Mouse (Mus musculus): ENCODE data around the gene Tet2. TPM values are rescaled to one million over a fixed set of nuclear protein-coding genes. Genes with fewer than 3 reads are reported as not detected.

Gene Tet2
- polyA plus RNA-seq, 1 experiment from 2014 or later: 13.5 TPM

DNA sequence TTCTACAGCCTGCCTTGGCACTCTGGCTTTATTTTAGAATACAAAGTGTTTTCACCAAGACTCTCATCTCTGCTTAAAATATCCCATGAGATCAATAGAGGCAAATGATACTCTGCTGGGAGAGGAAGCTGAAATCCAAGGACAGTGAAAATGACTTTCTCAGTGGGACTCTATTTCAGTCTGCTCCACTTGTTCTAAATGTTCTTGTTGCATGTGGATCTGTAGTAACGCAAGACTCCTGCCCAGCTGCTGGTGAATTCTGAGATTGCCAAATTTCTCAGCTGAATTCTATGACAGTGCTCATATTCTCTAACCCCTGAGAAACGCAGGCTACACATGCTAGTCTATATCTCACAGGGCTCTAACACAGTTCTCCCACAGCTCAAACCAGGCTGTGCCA, 35.1 kb downstream of the Tet2 start:
- no peak for ATAC-seq (replicated peaks; ENCODE audit: low FRiP score, low read depth)
- Histone ChIP-seq H3K9me3 (replicated peaks; ENCODE audit: low read length) (no peaks in the 10 kb centered on the region), H3K4me1 (replicated peaks; ENCODE audit: insufficient read depth, low read length) (no peaks in the 10 kb centered on the region), H3K4me2 (ENCODE audit: low read length) (no peak overlapping the region), H3K4me3 (replicated peaks; ENCODE audit: low read depth, low read length) (no peak overlapping the region), H3K27ac (no peak overlapping the region), H3K27me3 (ENCODE audit: insufficient read depth, low read length) (no peaks in the 10 kb centered on the region), H3K36me3 (ENCODE audit: insufficient read depth, low read length) (peaks cover 6% of the 10 kb centered on the region; the same call in 1 of the 2 replicates), H3K9ac (ENCODE audit: low read depth, low read length) (no peak overlapping the region)
- 92% methylated on average over 2 of the region's 2 CpGs for WGBS
- no peak for TF ChIP-seq CTCF (IDR thresholded peaks at IDR 0.05; ENCODE audit: low read depth)
- no peak for DNase-seq (ENCODE audit: low spot score)

DNA sequence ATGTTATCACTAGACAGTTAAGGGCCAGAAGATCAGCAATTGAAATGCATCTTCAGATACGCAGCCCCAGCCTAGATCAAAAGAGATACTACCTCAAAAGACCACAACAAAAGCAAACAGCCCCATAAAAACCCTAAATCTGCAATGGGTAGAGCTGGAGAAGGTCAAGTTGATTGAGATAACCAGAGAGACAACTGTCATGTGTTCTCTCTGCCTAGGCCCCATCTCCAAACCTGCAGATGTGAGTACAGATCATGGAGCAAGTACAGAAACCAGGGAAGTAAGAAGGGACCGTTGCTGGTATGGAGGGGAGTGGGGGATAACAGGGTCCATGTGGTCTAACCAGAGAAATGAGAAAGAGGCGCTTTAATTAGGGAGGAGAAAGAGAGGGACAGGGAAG, 36.1 kb downstream of the Tet2 start:
- ATAC-seq (replicated peaks; ENCODE audit: low FRiP score, low read depth) (no peak), DNase-seq (ENCODE audit: low spot score) (no peak)
- Histone ChIP-seq H3K27ac (no peak overlapping the region), H3K4me3 (replicated peaks; ENCODE audit: low read depth, low read length) (no peak overlapping the region), H3K4me2 (ENCODE audit: low read length) (no peak overlapping the region), H3K9ac (ENCODE audit: low read depth, low read length) (no peak overlapping the region), H3K4me1 (replicated peaks; ENCODE audit: insufficient read depth, low read length) (no peaks in the 10 kb centered on the region), H3K36me3 (ENCODE audit: insufficient read depth, low read length) (peaks cover 7% of the 10 kb centered on the region; the same call in 1 of the 2 replicates), H3K27me3 (ENCODE audit: insufficient read depth, low read length) (no peaks in the 10 kb centered on the region), H3K9me3 (replicated peaks; ENCODE audit: low read length) (no peaks in the 10 kb centered on the region)
- WGBS: 81% methylated on average over 3 of the region's 3 CpGs
- no peak for TF ChIP-seq CTCF (IDR thresholded peaks at IDR 0.05; ENCODE audit: low read depth)

DNA sequence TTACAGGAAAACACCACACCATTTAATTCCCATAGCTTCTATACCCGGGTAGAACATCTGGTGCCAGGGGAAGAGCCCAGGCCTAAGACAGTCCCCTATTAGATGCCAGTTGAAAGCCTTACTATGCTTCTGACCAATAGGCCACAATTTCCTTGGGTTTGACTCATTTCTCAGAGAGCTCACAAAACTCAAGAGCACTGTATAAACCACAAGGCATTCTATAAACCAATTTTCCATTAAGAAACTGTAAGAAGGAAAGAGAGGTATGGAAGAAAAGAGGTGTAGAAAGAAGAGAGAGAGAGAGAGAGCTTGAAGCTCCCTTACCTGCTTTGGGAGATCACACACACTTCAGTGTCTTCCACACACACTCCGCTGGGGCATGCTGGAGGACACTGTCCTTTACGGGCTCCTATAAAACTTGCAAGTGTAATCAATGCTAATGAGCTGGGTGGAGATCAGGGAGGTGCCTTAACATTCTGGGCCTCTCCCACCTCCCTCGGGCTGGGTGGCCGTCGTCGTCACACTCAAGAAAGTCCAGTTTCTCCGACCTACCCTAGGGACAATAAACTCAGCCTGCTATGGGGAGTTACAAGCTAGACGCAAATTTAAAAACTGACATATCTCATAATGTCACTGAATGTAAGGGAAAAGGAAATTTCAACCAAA, 38.5 kb downstream of the Tet2 start:
- Histone ChIP-seq H3K4me2 (ENCODE audit: low read length) (no peak overlapping the region), H3K4me1 (replicated peaks; ENCODE audit: insufficient read depth, low read length) (no peaks in the 10 kb centered on the region), H3K9ac (ENCODE audit: low read depth, low read length) (no peak overlapping the region), H3K36me3 (ENCODE audit: insufficient read depth, low read length) (peaks cover 3% of the 10 kb centered on the region; the same call in 1 of the 2 replicates), H3K27me3 (ENCODE audit: insufficient read depth, low read length) (no peaks in the 10 kb centered on the region), H3K27ac (no peak overlapping the region), H3K9me3 (replicated peaks; ENCODE audit: low read length) (no peaks in the 10 kb centered on the region), H3K4me3 (replicated peaks; ENCODE audit: low read depth, low read length) (no peak overlapping the region)
- ATAC-seq (replicated peaks; ENCODE audit: low FRiP score, low read depth) (no peak; the same call in 1 of the 2 replicates), DNase-seq (ENCODE audit: low spot score) (no peak)
- no peak for TF ChIP-seq CTCF (IDR thresholded peaks at IDR 0.05; ENCODE audit: low read depth)
- WGBS: 54% methylated on average over 9 of the region's 9 CpGs

DNA sequence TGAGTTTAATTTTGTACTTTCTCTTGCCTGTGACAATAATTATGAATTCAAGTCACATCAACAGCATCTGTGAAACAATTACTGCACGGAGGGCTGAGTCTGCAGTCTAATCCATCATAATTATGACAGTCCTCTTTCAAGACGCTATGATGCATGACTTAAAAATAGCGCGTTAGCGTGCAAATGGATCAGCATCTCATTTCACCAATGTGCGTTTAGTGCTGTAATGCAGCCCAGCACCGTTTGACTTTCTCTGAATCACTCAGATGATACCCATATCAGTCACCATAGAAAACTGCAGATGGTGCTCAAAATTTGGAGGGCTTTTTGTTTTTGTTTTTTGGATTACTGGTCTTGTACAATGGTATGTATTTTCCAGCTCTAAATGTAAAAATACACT, 48.0 kb downstream of the Tet2 start:
- 90% methylated on average over 7 of the region's 7 CpGs for WGBS
- no peaks in the 10 kb centered on the region for H3K4me1 ChIP-seq (replicated peaks; ENCODE audit: insufficient read depth, low read length)
- TF ChIP-seq CTCF (IDR thresholded peaks at IDR 0.05; ENCODE audit: low read depth): no peak
- H3K36me3 ChIP-seq (ENCODE audit: insufficient read depth, low read length): 0 out of 2 replicates have a peak, but pooled peaks cover 3% of the 10 kb centered on the region
- no peak overlapping the region for H3K4me3 ChIP-seq (replicated peaks; ENCODE audit: low read depth, low read length)
- H3K9ac ChIP-seq (ENCODE audit: low read depth, low read length): no peak overlapping the region
- H3K4me2 ChIP-seq (ENCODE audit: low read length): no peak overlapping the region
- no peak overlapping the region for H3K27ac ChIP-seq
- H3K9me3 ChIP-seq (replicated peaks; ENCODE audit: low read length): no peaks in the 10 kb centered on the region
- ATAC-seq (replicated peaks; ENCODE audit: low FRiP score, low read depth) (no peak), DNase-seq (ENCODE audit: low spot score) (no peak)
- H3K27me3 ChIP-seq (ENCODE audit: insufficient read depth, low read length): no peaks in the 10 kb centered on the region

DNA sequence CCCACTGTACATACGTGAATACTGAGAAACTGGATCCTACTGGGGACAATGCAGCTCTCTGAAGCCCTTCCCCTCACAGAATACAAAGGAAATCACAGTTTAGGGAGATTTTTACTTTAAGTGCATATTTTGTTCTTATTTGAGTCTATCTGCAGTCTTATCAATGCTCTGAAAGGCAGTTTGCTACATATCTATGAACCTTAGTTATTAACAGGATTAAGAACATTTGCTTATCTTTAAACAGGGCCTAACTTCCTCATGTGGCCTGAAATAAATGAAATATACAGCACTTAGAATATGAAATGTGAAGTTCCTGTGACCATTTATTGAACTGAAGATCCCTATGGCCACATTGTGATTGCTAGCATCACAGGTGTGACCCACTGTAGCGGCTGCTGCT, 53.6 kb downstream of the Tet2 start:
- Histone ChIP-seq H3K27me3 (ENCODE audit: insufficient read depth, low read length) (no peaks in the 10 kb centered on the region), H3K9me3 (replicated peaks; ENCODE audit: low read length) (no peaks in the 10 kb centered on the region), H3K36me3 (ENCODE audit: insufficient read depth, low read length) (peaks cover 21% of the 10 kb centered on the region), H3K4me1 (replicated peaks; ENCODE audit: insufficient read depth, low read length) (no peaks in the 10 kb centered on the region), H3K4me2 (ENCODE audit: low read length) (no peak overlapping the region), H3K4me3 (replicated peaks; ENCODE audit: low read depth, low read length) (no peak overlapping the region), H3K27ac (no peak overlapping the region), H3K9ac (ENCODE audit: low read depth, low read length) (no peak overlapping the region)
- no peak for ATAC-seq (replicated peaks; ENCODE audit: low FRiP score, low read depth)
- no peak for DNase-seq (ENCODE audit: low spot score)
- no peak for TF ChIP-seq CTCF (IDR thresholded peaks at IDR 0.05; ENCODE audit: low read depth)
- WGBS: 82% methylated on average over 2 of the region's 2 CpGs

DNA sequence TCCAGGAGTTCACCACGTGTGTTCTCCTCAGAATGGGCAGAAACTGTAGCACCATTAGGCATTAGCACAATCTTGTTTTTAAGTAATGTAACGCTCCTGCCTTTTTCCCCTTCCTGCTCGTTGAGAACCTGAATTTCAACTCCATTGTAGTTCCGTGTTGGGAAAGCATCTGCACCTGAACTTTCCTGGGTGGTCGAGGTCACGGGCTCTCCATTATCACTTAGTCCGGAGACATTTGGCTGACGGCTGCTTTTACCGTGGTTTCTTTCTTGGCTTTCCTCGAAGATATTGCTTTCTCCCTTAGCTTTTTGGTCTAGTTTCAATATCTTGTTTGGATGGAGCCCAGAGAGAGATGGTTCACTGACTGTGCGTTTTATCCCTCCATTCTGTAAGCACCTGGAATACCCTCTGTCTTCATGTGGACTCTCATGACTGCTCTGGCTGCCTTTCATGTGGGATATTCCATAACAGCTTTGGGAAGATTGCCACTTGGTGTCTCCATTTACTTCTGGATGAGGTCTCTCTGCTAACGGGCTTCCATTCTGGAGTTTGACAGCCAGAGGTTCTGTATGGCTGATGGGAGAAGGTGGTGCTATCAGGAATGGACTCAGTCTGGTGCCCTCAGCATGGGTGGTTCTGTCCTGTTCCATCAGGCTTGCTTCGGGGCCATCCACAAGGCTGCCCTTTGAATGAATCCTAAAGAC, 56.8 kb downstream of the Tet2 start:
- Histone ChIP-seq H3K9me3 (replicated peaks; ENCODE audit: low read length) (no peaks in the 10 kb centered on the region), H3K4me1 (replicated peaks; ENCODE audit: insufficient read depth, low read length) (no peaks in the 10 kb centered on the region), H3K27ac (no peak overlapping the region), H3K4me3 (replicated peaks; ENCODE audit: low read depth, low read length) (no peak overlapping the region), H3K9ac (ENCODE audit: low read depth, low read length) (no peak overlapping the region), H3K4me2 (ENCODE audit: low read length) (no peak overlapping the region), H3K36me3 (ENCODE audit: insufficient read depth, low read length) (peaks cover 40% of the 10 kb centered on the region), H3K27me3 (ENCODE audit: insufficient read depth, low read length) (no peaks in the 10 kb centered on the region)
- no peak for ATAC-seq (replicated peaks; ENCODE audit: low FRiP score, low read depth)
- DNase-seq (ENCODE audit: low spot score): no peak
- WGBS: 86% methylated on average over 13 of the region's 13 CpGs
- TF ChIP-seq CTCF (IDR thresholded peaks at IDR 0.05; ENCODE audit: low read depth): no peak
